Mouse (Mus musculus) forebrain, embryonic 16.5 days (tissue): ENCODE results near the gene Rufy3. TPM values are rescaled to one million over a fixed set of nuclear protein-coding genes. Genes with fewer than 3 reads are reported as not detected.
A peak's percentile ranks its signal among the peaks of the same experiment; 100 is the strongest.

ENCODE experiments used
- ATAC-seq: fragments of 200-750 bp; cut with Nextera tagmentation; 2 replicates; pipeline ENCODE4 v1.8.0; 2017; ENCODE audit warnings: mild to moderate bottlenecking, moderate library complexity
- H3K27ac ChIP-seq: fragments of 300-500 bp; sonication (generic); 2 replicates; pipeline ENCODE4 v1.5.1; 2014; ENCODE audit warnings: low read length, control low read depth
- H3K27me3 ChIP-seq: fragments of 300-500 bp; sonication (generic); replicated peaks from 2 replicates; pipeline ENCODE4 v1.6.1; 2014; ENCODE audit warnings: low read length; ENCODE audit not compliant: control insufficient read depth, insufficient read depth
- H3K36me3 ChIP-seq: fragments of 300-500 bp; sonication (generic); 2 replicates; pipeline ENCODE4 v1.6.1; 2014; ENCODE audit not compliant: control insufficient read depth, insufficient read depth
- H3K4me1 ChIP-seq: fragments of 300-500 bp; sonication (generic); replicated peaks from 2 replicates; pipeline ENCODE4 v1.6.1; 2014; ENCODE audit warnings: low read length; ENCODE audit not compliant: control insufficient read depth, insufficient read depth
- H3K4me2 ChIP-seq: fragments of 300-500 bp; sonication (generic); 2 replicates; pipeline ENCODE4 v1.6.1; 2014; ENCODE audit warnings: mild to moderate bottlenecking, low read length, control low read depth
- H3K4me3 ChIP-seq: fragments of 300-500 bp; sonication (generic); replicated peaks from 2 replicates; pipeline ENCODE4 v1.5.1; 2014; ENCODE audit warnings: mild to moderate bottlenecking, low read length, control low read depth
- H3K9ac ChIP-seq: fragments of 300-500 bp; sonication (generic); replicated peaks from 2 replicates; pipeline ENCODE4 v1.6.1; 2014; ENCODE audit warnings: low read depth, low read length, control low read depth
- H3K9me3 ChIP-seq: fragments of 300-500 bp; sonication (generic); 2 replicates; pipeline ENCODE4 v1.6.1; 2016; ENCODE audit warnings: low read length; ENCODE audit not compliant: control insufficient read depth
- WGBS: fragments of 180-500 bp; shearing (Covaris S2); extraction: QIAGEN DNeasy Blood & Tissue Kit; methylation state at CpG from one replicate; pipeline ENCODE4 v1.1.7; 2014; 5-methylcytosine and 5-hydroxymethylcytosine counted together
- polyA plus RNA-seq: library from polyadenylated mRNA; unstranded; fragments of >200 nt; fragmentation: Nextera tagmentation; extraction: Ambion mirVana; gene quantifications from 2 replicates; pipeline ENCODE4 v1.2.1, GENCODE M21; 2015

Rufy3 gene
- polyA plus RNA-seq, 1 experiment from 2014 or later, result 258 TPM

DNA sequence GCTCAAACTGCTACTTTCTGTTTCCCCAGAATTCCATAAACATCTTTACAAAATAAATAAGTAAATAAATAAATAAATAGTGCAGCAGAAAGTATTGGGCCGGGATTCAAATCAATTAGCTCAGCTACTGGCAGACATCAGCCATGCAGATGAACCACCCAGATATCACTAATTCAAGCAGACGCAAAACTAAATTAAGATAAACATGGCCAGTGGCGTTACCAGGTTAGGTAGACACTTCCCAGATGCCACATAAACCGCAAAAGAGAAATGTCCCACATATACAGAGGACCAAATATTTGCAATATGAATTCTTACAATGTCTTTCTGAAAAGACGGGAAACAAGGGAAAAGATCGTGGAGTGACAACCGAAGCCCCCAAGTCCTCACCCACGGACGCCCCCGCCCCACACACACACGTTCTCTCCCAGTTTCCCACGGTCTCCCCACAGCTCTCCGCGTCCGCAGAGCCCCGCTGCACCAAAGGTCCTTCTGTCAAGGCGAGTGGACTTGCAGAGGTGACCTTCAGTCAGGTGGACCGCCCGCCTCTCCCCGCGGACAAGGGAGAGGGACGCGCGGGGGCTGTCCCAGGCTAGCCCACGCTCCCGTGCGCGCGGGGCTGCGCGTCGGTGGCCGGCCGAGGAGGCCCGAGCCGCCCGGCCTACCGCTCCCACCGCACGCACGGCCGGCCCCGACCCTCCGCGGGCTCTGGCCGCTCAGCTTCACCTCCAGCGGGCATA lies 110.0 kb downstream of the Rufy3 start:
- no peaks in the 10 kb centered on the region for H3K27me3 ChIP-seq
- peak overlapping the region; percentile 95 for H3K27ac ChIP-seq
- peak overlapping the region; percentile 81 for H3K4me2 ChIP-seq
- peaks cover 16% of the 10 kb centered on the region for H3K4me1 ChIP-seq
- under 1% methylated on average over 46 of the region's 47 CpGs for WGBS
- H3K36me3 ChIP-seq, result peaks cover 5% of the 10 kb centered on the region; the same call in 1 of the 2 replicates
- no peaks in the 10 kb centered on the region for H3K9me3 ChIP-seq
- H3K9ac ChIP-seq, result peak overlapping the region; percentile 95
- H3K4me3 ChIP-seq, result peak overlapping the region; percentile 99
- peak; percentile 45 for ATAC-seq

- H3K9me3 ChIP-seq, result no peaks in the 10 kb centered on the region
- WGBS, result under 1% methylated on average over 108 of the region's 127 CpGs
- H3K4me3 ChIP-seq, result peak within 1 kb of the TSS; percentile 99
- peak within 1 kb of the TSS; percentile 95 for H3K9ac ChIP-seq
- H3K36me3 ChIP-seq, result no peaks in the 10 kb centered on the region
- peak; percentile 89 for ATAC-seq
- no peaks in the 10 kb centered on the region for H3K27me3 ChIP-seq
- H3K4me2 ChIP-seq, result peak within 1 kb of the TSS; percentile 81
- peak within 1 kb of the TSS; percentile 95 for H3K27ac ChIP-seq
- H3K4me1 ChIP-seq, result peaks cover 16% of the 10 kb centered on the region
These were observed 110.9 kb downstream of the Rufy3 start, which contains the start of gene Grsf1 for GRCm38 (mm10) chr5:88675443-88676387. TSS of gene Grsf1 (minus strand) at chr5:88676171.

DNA sequence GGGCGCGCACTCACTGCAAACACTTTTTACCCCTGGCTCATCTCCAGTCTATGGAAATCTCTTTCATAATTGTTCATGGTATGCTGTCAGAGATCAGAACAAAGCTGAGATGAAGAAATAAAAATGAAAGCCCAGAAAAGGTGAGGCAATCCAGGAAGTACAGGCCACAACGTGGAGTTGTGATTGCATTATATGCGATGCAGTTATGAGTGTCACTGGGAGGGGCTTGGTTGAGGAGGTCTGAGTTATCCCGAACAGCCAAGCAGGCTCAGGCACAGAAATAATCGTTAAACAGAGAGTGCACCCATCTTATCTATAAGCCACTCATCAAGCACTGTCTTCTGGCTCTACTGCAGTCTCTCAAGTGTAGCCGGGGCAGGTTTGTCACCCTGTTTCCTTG lies 114.1 kb downstream of the Rufy3 start:
- Histone ChIP-seq H3K4me1 (peaks cover 8% of the 10 kb centered on the region), H3K4me3 (no peak overlapping the region), H3K27me3 (no peaks in the 10 kb centered on the region), H3K4me2 (no peak overlapping the region), H3K9me3 (no peaks in the 10 kb centered on the region), H3K36me3 (no peaks in the 10 kb centered on the region), H3K27ac (no peak overlapping the region), H3K9ac (no peak overlapping the region)
- 56% methylated on average over 7 of the region's 7 CpGs for WGBS
- no peak for ATAC-seq

- Histone ChIP-seq H3K9ac (no peak overlapping the region), H3K9me3 (no peaks in the 10 kb centered on the region), H3K4me3 (no peak overlapping the region), H3K27ac (no peak overlapping the region), H3K4me1 (peaks cover 5% of the 10 kb centered on the region), H3K4me2 (no peak overlapping the region), H3K36me3 (no peaks in the 10 kb centered on the region), H3K27me3 (no peaks in the 10 kb centered on the region)
- no peak for ATAC-seq
- WGBS, result 10% methylated on average over 6 of the region's 6 CpGs
These were observed 114.5 kb downstream of the Rufy3 start for GRCm38 (mm10) chr5:88679341-88679740.

- Histone ChIP-seq H3K27me3 (no peaks in the 10 kb centered on the region), H3K27ac (no peak overlapping the region), H3K9ac (no peak overlapping the region), H3K9me3 (no peaks in the 10 kb centered on the region), H3K4me2 (no peak overlapping the region), H3K4me1 (no peaks in the 10 kb centered on the region), H3K4me3 (no peak overlapping the region), H3K36me3 (no peaks in the 10 kb centered on the region)
- 90% methylated on average over 6 of the region's 6 CpGs for WGBS
- ATAC-seq, result no peak
These were observed 115.7 kb downstream of the Rufy3 start for GRCm38 (mm10) chr5:88680567-88680966.

DNA sequence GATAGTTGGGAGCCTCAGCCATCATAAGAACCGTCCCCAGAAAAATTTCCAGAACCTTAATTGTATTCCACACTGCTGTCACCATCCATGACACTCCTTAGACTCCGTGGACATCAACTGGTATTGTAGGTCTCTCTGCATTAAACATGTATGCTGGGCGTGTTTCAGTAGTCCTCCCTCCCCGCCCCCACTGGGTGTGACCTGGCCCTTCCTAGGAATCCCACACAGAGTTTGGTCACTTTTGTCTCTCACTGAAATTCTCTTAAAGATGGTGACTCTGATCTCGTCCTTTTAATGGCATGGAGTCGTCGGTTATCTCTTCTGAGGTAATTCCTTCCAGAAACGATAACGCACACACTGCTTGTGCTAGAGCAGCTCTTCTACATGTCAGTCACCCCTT lies 118.9 kb downstream of the Rufy3 start:
- no peak for ATAC-seq
- H3K4me1 ChIP-seq, result no peaks in the 10 kb centered on the region
- no peak overlapping the region for H3K9ac ChIP-seq
- no peak overlapping the region for H3K27ac ChIP-seq
- H3K36me3 ChIP-seq, result no peaks in the 10 kb centered on the region
- H3K4me2 ChIP-seq, result no peak overlapping the region
- no peaks in the 10 kb centered on the region for H3K27me3 ChIP-seq
- H3K4me3 ChIP-seq, result no peak overlapping the region
- H3K9me3 ChIP-seq, result no peaks in the 10 kb centered on the region
- 89% methylated on average over 9 of the region's 9 CpGs for WGBS

DNA sequence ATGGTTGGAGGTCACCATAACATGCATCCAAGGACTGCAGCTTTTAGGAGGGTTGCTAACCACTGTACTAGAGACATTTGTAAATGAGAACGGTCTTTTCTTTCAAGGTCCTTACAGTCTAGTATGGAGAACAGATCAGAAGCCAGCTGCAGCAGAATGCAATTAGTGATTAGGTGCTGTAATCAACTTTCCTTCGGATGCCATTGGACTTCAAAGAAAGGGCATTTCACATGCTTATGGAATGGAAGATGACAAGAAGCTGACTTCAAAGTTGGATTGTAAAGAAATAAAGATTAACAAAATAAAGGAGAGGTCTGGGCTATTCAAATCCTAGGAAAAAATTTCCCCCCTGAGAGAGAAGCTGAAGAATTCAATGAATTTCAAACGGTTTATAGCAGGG lies 119.4 kb downstream of the Rufy3 start:
- Histone ChIP-seq H3K9me3 (no peaks in the 10 kb centered on the region), H3K4me3 (no peak overlapping the region), H3K27me3 (no peaks in the 10 kb centered on the region), H3K36me3 (no peaks in the 10 kb centered on the region), H3K4me1 (no peaks in the 10 kb centered on the region), H3K4me2 (no peak overlapping the region), H3K9ac (no peak overlapping the region), H3K27ac (no peak overlapping the region)
- whole genome bisulfite sequencing, result 37% methylated on average over 3 of the region's 3 CpGs
- ATAC-seq, result no peak

DNA sequence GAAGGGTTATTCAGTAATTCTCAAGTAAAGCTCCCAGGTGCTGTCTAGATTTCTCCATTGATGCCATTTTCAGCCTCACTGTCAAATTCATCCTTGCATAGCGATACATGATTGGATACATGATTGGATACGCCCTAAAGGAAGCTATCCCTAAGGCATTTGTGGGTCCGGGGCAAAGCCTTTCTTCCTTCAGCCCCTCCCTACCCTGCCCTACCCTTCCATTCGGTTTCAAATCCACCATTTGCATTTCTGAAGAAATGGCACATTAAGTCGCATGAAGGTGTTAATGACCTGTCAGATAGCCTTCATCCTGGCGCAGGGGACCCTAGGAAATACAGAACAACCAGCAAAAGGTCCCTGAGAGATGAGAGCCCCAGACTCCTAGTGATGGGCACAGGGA lies 120.5 kb downstream of the Rufy3 start:
- Histone ChIP-seq H3K27ac (no peak overlapping the region), H3K4me2 (no peak overlapping the region), H3K27me3 (no peaks in the 10 kb centered on the region), H3K36me3 (no peaks in the 10 kb centered on the region), H3K9ac (no peak overlapping the region), H3K4me1 (no peaks in the 10 kb centered on the region), H3K9me3 (no peaks in the 10 kb centered on the region), H3K4me3 (no peak overlapping the region)
- ATAC-seq, result no peak
- 17% methylated on average over 6 of the region's 6 CpGs for WGBS

DNA sequence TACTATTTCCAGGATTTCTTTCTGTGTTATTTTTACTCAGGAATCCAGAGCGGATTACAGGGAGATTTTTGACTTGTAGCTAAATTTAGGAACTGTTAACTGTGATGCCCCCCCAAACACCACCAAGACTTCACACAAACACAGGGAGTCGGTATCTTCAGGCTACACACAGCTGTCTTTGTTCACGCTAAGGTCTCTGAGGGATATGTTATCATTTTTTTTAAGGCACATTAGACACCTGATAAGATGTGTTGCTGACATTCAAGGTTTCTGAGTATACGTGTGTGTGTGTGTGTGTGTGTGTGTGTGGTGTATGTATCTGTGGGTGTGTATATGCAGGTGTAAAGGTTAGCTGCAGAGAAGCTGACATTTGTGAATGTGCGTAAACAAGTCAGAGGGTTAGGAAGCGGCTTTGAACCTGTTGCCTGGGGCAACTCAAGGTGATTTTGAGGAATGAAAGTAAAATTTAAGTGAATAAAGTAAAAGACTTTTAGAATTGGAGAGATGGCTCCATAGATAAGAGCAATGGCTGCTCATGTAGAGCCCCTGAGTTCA lies 121.0 kb downstream of the Rufy3 start:
- WGBS, result 79% methylated on average over 6 of the region's 6 CpGs
- H3K9ac ChIP-seq, result no peak overlapping the region
- no peaks in the 10 kb centered on the region for H3K4me1 ChIP-seq
- no peaks in the 10 kb centered on the region for H3K27me3 ChIP-seq
- H3K36me3 ChIP-seq, result no peaks in the 10 kb centered on the region
- no peak for ATAC-seq
- no peaks in the 10 kb centered on the region for H3K9me3 ChIP-seq
- no peak overlapping the region for H3K4me2 ChIP-seq
- H3K27ac ChIP-seq, result no peak overlapping the region
- no peak overlapping the region for H3K4me3 ChIP-seq
